Mouse (Mus musculus): ENCODE data around the gene Lpp.

GRCm38 (mm10) chr16:24913641-24914392, 520.5 kb downstream of the Lpp start:
- TF ChIP-seq CTCF (IDR thresholded peaks at IDR 0.05 in 2 of 3, conservative IDR thresholded peaks at IDR 0.05 in 1 of 3; ENCODE audit: control insufficient read depth in 1 of 3, insufficient read depth in 1 of 3, low read depth in 2 of 3, low read length in 3 of 3, poor library complexity in 1 of 3, severe bottlenecking in 1 of 3) (no peak), RAD21 (IDR thresholded peaks at IDR 0.05; ENCODE audit: low read depth, low read length) (no peak), POLR2A (IDR thresholded peaks at IDR 0.05; ENCODE audit: control insufficient read depth in 1 of 2, insufficient read depth in 1 of 2, low read depth in 1 of 2, low read length in 2 of 2, poor library complexity in 1 of 2) (no peak), GATA1 (IDR thresholded peaks at IDR 0.05; ENCODE audit: low read depth, low read length) (no peak), MEF2A (IDR thresholded peaks at IDR 0.05; ENCODE audit: extremely low read depth, insufficient replicate concordance, low read depth, low read length, poor library complexity, severe bottlenecking) (no peak), USF1 (IDR thresholded peaks at IDR 0.05; ENCODE audit: low read depth, low read length) (no peak), CHD1 (IDR thresholded peaks at IDR 0.05; ENCODE audit: low read depth, low read length) (no peak), EP300 (IDR thresholded peaks at IDR 0.05; ENCODE audit: low read depth in 1 of 2, low read length in 2 of 2) (no peak), KAT2A (conservative IDR thresholded peaks at IDR 0.05; ENCODE audit: low read depth, low read length) (no peak), ZC3H11A (IDR thresholded peaks at IDR 0.05; ENCODE audit: low read depth, low read length) (no peak), E2F4 (IDR thresholded peaks at IDR 0.05; ENCODE audit: borderline replicate concordance, low read depth, low read length) (no peak), CHD2 (IDR thresholded peaks at IDR 0.05; ENCODE audit: low read length) (no peak), POLR2AphosphoS5 (IDR thresholded peaks at IDR 0.05; ENCODE audit: borderline replicate concordance, low read depth, low read length) (no peak)
